Mouse (Mus musculus) lung, postnatal 14 days (tissue): ENCODE data around the gene Ambra1.

Experiments
- DNase-seq: peaks from one replicate; pipeline ENCODE4 v3.0.0; 2021

The Ambra1 gene

DNA sequence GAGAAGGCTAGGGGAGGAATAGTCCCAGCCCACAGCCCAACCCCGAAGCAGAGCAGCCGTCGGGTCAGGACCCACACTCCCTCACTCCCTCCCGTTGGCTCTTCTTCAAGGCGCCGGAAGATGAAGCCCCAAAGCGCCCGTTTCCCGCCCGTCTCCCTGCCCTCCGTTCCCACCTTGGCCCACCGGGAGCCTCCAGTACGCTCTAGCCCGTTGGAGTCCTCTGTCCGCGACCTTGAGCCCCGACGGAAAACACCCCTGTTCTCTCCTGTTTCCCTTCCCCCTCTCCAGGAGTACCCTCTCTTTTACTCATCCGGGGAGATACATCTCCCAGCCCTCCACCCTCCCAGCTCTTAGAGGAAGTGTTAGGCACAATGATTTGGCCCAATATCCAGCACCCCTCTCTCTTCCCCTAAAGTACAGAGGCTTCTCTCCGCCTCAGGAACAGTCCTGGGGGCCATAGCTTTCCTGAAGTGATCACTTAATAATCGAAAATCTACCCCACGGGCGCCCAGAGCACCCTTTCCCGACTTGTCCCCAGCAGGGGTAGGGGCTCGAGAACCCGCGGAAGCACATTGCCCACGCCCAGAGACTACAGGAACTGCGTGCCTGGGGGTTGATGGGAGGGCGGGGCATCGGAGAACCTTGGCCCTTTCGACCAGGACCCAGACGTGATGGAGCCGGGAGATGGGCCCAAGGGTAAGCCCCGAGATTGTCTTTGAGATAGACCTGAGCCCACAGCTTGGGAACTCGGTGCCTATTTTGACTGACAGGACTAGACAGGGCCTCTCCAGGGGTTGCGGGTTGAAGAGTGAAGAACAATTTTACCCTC lies 192.9 kb downstream of the Ambra1 start:
- no peak for DNase-seq

DNA sequence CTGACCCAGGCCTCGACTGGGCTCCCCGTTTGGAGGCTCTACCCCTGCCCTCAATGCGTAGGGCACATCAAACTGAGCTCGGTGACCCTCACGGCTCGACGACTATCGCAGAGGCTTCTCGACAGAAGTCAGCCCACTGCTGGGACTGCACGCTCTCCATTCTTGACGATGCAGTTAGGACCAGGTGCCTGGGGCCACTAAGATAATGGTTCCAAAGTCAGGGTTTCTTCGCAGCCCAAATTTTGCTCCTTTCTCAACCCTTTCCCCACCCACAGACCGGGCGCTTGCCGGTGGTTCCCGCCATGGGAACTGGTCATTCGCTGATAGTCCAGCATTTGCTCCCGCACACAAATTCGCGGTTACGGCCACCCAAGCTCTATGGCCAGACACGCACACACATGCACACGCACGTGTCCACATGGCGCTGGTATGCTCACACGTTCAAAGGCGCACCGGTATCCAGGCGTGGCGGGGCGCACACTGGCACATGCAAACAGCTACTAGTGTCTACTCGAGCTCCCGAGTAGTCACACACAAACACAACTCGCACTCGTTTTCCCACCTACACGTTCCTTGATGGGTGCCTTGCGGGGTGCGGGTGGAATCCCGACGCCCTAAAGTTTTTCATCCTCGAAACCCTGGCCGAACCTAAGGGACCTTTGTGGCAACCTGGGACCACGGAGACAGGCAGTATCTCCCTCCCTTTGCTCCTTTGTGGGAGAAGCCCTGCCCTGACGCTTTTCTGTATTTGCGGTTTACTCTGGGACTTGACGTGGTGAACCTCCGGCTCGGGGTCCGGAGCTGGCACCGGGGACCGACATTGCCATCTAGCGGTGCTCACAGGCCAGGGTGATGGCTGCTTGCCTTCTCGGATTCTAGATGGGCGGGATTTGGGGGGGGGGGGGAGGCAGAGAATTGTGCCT lies 193.7 kb downstream of the Ambra1 start:
- DNase-seq, result peak; percentile 81

DNA sequence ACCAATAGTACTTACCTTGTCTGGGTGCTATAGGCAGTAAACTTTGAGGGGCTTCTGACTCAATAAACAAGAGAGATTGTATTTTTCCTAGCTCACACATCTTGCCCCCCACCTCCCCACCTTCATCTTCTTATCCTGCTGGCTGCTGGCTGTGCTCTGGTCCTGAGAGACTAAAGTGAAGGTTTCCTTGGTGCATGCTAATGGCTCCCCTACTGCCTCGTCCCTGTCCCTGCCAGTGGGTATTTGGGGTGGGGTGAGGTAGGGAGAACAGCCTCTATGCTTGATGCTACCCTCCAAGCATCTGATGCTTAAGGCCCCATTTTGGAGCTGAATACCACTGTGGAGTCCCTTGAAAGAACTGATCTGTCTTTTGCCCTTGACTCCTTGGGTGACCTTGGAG lies 194.8 kb downstream of the Ambra1 start:
- no peak for DNase-seq

DNA sequence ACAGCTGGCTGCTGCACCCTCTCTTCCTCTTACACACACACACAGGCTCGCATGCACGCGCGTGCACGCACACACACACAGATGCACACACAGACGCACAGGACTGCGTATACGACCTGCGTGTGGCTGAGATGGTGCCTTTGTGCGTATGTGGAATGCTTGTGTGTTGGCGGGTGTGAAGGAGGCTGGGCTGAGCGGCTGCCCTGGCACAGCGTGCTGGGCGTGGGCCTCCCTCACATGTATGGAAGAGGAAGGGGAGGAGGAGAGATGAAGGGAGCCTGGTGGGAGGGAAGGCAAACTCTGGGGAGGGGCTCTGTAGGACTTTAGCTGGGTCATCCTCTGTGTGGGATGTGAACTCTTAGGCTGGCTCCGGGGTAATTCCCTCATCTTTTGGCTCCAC lies 195.5 kb downstream of the Ambra1 start:
- DNase-seq, result no peak

DNA sequence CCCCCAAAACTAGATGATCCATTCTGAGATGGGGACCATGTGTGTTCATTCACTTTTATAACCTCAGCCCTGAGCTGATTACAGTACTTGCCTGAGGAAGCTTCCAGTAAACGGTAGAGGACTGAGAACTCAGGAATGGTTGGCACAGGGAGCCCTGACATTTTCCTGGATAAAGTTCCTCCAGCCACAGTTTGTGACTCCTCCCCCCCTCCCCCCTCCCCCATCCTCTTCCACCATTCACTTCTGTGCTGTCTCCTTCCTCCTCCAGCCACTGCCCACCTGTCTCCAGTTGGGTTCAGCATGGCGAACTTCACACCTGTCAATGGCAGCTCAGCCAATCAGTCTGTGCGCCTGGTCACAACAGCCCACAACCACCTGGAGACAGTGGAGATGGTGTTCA lies 197.0 kb downstream of the Ambra1 start, which contains the start of gene Chrm4:
Chrm4 (plus strand) TSS at position 301 of the 400 bp plus-strand sequence.
- DNase-seq, result no peak

DNA sequence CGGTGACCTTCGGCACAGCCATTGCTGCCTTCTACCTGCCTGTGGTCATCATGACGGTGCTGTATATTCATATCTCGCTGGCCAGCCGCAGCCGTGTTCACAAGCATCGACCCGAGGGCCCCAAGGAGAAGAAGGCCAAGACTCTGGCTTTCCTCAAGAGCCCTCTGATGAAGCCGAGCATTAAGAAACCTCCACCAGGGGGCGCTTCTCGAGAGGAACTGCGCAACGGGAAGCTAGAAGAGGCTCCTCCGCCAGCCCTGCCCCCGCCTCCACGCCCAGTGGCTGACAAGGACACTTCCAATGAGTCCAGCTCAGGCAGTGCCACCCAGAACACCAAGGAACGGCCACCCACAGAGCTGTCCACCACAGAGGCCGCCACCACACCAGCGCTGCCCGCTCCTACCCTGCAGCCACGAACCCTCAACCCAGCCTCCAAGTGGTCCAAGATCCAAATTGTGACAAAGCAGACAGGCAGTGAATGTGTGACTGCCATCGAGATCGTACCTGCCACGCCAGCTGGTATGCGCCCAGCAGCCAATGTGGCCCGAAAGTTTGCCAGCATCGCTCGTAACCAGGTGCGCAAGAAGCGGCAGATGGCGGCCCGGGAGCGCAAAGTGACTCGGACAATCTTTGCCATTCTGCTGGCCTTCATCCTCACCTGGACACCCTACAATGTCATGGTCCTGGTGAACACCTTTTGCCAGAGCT lies 198.0 kb downstream of the Ambra1 start:
- peak; percentile 91 for DNase-seq

DNA sequence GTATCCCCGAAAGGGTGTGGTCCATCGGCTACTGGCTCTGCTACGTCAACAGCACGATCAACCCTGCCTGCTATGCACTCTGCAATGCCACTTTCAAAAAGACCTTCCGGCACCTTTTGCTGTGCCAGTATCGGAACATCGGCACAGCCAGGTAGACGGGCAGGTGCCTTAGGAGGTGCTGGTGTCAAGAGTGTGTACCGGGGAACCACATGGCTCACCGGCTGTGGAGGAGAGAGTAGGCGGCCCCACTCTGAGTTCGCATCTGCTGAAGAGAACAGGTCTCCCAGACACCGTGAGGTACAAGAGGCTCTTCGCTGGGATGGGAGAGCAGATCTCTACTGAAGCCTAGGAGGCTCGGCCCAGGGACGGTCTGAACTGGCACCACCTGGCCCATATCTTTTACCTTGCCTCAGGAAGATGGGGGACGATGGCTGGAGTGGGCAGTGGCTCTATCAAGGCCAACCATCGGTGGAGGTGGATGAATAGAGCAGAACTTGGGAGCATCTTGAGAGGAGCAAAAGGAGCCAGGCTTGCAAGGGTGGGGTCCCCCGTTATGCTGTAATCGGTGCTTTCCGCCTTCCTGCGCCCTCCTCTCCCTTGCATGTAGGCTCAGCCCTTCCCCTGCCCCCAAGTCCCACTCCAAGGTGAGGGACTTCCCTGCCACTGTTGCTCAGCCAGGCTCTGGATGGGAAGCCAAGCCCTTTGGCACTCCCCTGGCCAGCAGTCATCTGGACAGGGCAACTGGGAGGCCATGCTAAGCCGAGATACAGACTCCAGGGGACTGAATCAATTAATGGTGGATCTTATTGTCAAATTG lies 198.8 kb downstream of the Ambra1 start:
- no peak for DNase-seq

DNA sequence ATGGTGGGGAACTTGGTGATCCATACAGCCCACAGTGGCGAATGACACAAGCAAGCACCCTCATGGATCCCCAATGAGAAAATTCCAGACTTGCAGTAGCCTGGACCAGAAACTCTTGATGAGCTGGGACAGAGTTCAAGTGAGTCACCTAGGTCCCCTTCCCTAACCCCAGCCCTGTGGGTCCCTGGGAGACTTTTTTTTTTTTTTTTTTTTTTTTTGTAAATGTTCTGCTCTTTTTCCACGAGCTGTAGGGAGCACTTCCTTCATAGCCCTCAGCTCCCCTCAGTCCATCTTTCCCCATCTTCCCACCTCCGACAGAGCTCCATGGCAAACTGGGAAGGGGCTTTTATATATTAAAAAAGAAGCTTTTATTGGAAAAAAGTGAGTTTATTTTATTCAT lies 199.5 kb downstream of the Ambra1 start:
- no peak for DNase-seq

DNA sequence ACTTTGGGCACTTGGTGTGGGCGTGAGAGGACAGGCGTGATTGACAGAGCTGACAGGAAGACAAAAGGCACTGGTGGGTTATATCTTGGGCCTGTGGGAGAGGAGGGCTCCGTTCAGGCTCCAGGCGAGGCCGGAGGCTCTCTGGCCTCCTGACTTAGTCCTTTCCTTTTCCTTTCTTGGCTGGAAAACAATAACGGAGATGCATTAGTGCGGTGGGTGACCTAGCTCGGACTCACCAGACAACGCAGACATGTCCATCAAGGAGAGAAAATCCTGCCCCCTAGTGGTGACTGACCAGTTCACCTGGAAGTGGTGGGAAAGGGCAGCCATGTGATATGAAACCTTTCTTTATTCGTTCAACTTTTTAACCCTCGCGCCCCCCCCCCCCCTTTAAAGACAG lies 200.0 kb downstream of the Ambra1 start:
- peak; percentile 76 for DNase-seq

DNA sequence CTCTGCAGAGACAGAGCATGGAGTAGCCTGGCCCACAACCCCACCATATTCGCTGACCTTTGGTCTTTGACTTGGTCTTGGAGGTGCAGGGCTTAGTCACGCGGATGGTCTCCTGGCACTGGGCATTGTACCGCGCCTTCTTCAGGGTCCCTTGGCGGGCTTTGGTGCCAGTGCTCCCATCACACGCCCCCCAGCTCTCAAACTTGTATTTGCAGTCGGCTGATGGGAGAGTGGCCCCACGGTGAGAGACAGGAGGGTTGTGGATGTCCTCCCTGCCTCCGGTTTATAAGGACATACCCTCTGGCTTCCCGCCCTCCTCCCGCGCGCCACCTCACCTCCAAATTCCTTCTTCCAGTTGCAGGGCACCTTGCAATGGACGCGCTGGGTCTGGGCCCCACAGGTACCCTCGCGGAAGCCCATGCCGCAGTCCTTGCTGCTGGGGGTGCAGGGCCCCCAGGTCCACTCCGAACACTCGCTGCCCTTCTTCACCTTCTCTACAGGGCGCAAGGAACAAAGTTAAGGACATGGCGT lies 200.9 kb downstream of the Ambra1 start:
- no peak for DNase-seq

DNA sequence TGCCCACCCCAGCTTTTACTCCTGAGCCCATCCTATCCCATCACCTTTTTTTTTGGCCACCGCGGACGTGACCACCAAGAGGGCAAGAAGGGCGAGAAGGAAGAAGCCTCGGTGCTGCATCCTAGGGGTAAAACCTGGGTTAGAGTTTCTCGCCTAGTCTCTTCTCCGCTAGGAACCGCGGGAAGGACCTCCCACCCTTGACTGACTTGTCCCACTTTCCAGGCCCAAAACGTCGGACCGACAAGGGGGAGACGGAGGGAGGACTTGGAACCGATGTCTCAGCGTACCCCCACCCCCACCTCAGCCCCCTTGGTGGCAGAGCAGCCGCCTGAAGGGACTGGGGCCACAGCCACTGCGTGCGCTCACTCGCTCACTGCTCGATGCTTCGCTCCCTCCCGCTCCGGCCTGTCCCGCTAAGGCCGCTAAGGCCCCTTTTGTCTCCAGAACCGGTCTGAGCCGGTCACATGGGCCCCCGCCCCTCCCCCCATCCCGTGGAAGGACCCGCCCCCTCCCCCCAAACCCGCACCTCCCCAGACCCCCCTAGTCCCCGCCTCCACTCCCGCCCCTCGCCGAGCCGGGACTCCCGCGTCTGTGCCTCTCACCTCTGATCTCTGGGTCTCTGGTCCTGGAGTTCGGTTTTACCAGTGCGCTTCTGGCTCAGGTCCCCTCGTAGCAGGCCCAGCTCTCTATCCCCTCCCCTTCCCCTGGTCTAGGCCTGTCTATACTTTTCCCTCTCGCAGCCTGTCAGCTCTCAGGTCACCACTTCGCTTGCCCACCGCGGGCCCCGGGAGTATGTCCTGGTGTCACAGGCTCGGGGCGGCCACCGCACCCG lies 201.6 kb downstream of the Ambra1 start:
- DNase-seq, result no peak

DNA sequence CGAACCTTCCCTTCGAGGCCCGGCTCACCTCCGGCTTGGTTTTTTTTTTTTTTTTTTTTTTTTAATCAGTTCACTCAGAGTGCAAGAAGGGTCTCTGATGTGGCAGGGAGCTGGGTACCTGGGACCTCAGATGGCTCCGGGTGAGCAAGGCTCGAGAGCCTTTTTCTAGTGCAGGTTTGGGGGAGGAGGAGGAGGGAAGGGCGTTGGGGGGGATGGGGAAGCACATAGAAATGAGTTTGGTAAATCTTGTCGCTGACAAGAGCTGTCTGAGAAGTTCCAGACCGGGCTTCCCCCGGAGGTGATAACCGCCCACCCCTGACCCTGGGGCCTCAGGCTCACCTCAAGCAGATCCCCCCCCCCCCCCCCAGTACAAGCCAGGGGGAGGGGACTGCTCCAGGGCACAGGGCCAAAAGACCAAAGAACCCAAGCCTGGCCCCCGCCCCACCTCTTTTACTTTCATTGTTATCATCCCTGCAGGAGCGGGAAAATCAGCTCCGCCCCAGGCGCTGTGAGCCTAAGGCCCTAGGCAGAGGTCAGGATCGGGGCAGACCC lies 202.3 kb downstream of the Ambra1 start, which contains the start of gene Mdk:
Mdk (minus strand) TSS at position 138 of the 552 bp plus-strand sequence.
- no peak for DNase-seq

DNA sequence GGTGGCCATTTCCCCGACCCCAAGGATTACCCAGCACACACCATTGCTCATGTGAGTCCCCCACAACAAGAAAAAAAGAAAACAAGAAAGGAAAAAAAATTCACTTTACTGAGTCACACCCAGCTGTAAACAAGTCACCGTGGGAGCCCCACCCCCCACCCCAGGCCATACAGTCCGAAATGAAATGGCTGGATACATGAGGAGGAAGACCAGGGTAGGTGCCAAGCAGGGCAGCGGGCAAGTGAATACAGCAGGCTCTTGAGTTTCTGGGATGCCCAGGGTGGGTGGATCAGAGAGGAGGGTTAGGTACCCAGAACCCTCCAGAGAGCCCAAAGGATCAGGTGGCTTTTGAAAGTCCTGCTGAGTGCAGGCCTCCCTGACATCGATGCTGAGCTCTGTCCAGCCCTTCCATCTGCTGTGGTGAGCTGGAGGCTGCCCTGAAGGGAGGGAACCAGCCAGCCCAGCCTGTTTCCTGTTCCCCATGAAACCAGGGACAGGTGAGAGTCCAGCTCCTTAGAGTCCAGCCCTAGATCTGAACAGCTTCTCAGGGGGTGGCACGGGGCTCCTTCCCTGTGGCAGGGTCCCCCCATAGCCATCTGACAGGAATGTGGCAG lies 202.9 kb downstream of the Ambra1 start:
- DNase-seq, result no peak

DNA sequence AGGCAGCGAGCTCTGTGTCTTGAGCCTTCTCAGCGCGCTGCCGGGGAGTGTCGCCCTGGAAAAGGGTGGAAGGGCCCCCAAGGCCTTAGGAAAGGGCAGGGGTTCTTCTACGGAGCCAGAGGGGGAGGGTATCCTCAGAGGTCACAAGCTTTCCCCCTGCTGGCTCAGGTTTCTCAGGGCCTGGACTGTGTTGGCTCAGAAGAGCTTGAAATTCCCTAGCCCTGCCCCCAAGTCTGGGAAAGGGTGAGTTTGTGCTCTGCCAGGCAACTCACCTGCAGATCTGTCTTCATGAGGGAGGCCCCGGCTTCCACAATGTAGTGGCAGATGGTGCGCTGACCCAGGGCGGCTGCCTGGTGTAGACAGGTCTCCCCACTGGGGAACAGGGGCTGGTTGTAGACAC lies 203.5 kb downstream of the Ambra1 start:
- DNase-seq, result no peak

DNA sequence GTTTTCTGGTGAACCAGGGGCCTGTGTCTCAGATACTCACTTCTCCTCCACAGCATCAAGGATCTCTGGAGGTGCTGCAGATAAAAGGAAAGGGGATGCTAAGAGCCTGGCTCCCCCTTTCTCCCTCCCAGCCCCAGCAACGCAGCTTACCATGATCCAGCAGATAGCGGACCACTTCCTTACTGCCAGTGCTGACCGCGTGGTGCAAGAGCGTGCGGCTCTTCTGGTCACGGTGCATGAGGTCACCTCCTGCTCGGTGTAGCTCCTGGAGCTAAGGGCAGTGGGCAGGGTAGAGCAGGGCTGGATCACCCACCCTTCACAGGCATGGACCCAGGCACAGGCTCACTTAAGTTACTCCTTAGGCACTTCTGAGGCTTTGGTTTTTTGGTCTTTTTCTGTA lies 204.1 kb downstream of the Ambra1 start:
- DNase-seq, result no peak

DNA sequence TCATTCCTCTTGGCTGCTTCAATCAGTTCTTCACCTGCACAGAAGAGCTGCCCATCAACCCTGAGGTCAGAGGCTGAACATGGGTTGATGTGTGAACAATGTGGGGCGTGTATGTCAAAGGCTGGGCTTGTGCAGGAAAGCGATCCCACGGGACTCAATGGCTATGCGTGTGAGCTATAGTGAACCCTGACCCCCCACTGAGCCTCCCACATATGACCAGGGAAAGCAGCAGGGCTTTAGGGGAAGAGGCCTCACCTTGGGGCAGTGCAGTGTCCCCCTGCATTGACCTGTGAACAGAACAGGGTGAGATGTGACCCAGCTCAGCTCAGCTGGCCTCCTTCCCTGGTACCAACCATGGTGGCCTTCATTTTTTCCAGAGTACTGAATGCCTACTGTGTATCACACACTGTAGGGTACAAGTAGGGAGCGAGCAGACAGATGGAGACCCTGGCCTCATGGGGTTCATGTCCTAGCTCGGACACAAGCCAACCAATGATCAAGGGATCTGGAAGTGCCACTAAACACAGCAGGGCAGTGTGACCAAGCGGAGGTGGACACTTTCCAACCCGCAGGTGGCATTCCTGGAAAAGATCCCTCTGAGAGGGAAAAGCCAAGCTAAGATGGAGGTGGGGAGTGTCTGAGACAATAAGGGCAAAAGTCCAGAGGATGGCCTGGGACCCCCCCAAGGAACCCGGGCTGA lies 205.0 kb downstream of the Ambra1 start:
- DNase-seq, result no peak

DNA sequence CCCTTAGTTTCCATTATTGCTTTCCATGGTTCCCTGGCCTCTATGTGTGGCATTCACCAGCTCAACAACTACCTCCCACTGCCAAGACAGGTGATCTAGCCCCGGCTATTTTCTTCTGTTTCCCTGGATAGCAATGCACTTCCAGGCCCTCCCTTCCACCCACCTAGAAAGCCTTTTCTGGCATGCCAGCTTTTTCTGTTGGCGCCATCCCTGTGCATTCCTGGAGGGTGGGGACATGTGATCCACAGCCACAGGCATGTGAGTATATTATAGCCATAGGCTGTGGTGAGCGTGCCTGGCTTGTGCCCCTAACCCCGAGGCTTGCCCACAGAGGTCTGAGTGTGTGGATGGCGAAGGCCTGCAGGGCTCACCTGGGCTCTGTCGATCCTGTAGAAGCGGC lies 206.2 kb downstream of the Ambra1 start:
- DNase-seq, result no peak

DNA sequence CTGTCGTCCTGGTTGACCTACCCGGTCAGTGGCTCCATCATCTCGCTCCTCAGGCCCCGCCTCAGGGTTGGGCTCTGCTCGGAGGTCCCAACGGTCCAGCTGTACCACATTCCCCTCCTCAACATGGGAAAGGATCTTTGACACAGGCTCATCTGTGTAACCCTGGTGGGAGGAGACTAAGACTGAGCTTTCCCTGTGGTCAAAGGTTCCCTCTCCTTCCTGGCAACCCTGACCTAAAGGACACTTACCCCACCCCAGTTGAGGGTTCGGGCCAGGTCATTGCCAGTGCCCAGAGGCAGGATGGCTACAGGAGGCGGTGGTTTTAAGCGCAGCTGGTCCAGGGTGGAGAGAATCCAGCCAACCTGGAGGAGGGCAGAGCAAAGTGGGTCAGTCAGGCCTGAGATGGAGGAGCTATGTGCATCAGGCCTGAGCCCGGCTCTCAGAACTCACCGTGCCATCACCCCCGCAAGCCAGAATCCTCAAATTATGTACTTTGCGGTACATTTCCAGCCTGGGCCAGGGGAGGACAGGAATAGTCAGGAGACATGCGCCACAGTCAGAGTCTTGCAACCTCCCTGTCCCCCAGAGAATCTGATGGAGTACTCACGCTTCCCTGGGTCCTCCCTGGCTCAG lies 209.5 kb downstream of the Ambra1 start:
- no peak for DNase-seq

DNA sequence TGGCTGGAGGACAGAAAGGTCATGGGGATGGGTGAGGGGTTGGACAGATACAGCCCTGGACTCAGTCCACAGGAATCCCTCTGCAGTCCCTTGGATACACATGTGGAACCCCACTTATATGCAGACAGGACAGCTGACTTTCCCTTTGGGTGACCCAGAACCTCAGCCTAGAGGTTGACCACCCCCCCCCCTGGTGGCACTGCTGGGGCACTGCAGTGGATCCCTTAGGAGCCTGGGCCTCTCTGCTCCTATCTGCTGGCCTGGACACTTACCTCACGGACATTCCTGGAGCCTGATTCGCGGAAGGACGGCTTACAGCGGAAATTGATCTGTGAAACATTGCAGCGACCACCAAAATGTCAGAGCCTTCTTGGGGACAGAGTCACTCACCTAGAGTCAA lies 212.4 kb downstream of the Ambra1 start:
- DNase-seq, result no peak
